21 mouse cellular contexts compared by ENCODE assay signal in the genomic region with DNA sequence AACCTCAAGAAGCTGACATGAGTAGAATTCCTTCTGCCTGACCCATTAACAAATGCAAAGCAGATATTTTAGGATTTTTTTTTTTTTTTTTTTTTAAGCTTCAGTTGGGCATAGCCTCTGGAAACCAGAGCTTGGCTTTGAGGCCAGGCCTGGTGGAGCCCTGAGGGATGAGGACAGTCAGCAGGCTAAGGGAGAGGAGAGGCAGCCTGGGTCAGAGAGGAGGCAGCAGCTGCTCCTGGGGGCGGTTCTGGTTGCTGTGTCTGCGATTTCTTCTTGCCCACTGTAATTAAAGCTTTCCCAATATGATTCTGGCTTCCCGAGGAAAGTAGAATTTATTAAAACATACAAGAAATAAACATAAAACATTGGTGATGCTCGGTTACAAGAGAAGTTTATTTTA. TPM values are rescaled to one million over a fixed set of nuclear protein-coding genes. Genes with fewer than 3 reads are reported as not detected.
"Had no signal": no experiment of that assay in that cellular context is flagged by ENCODE, and none has a peak within 500 bp of the region (broad histone marks: within the 10 kb centered on the region; RNA-seq: fewer than 3 reads in every experiment).

No protein-coding gene starts in this region.

- DNase-seq: kidney, adult 8-10 months; kidney, postnatal 14 days; layer of hippocampus, postnatal 36 days; right cerebral cortex, adult 18-20 months; right cerebral cortex, postnatal 14 days; right cerebral cortex, postnatal 4 days had no signal

- H3K4me1 ChIP-seq: neural tube, embryonic 12.5 days had no signal

- H3K4me2 ChIP-seq: kidney, embryonic 15.5 days; limb, embryonic 13.5 days; liver, embryonic 12.5 days; liver, embryonic 15.5 days; midbrain, embryonic 11.5 days; neural tube, embryonic 12.5 days; neural tube, embryonic 15.5 days had no signal

- H3K27me3 ChIP-seq: kidney, embryonic 15.5 days; limb, embryonic 13.5 days; liver, embryonic 12.5 days; liver, embryonic 15.5 days; neural tube, embryonic 12.5 days; neural tube, embryonic 15.5 days had no signal

- H3K27ac ChIP-seq: kidney, embryonic 15.5 days; limb, embryonic 10.5 days; limb, embryonic 13.5 days; liver, embryonic 12.5 days; liver, embryonic 15.5 days; neural tube, embryonic 12.5 days; neural tube, embryonic 15.5 days; stomach, postnatal 0 days had no signal

- ATAC-seq: intestine, postnatal 0 days; liver, embryonic 12.5 days had no signal

- H3K9me3 ChIP-seq: kidney, embryonic 15.5 days; limb, embryonic 10.5 days; limb, embryonic 13.5 days; liver, embryonic 12.5 days; liver, embryonic 15.5 days; neural tube, embryonic 12.5 days; neural tube, embryonic 15.5 days had no signal

- H3K9ac ChIP-seq: kidney, embryonic 15.5 days; limb, embryonic 13.5 days; liver, embryonic 12.5 days; liver, embryonic 15.5 days; neural tube, embryonic 12.5 days; neural tube, embryonic 15.5 days had no signal

- H3K4me3 ChIP-seq: kidney, embryonic 15.5 days; limb, embryonic 10.5 days; limb, embryonic 13.5 days; liver, embryonic 12.5 days; liver, embryonic 15.5 days; neural tube, embryonic 12.5 days; neural tube, embryonic 15.5 days had no signal

RNA-seq across cellular contexts. Expression of a gene that starts 12.0 kb away (rescaled TPM):
- polyA plus RNA-seq: intestine, postnatal 0 days; kidney, embryonic 15.5 days; liver, embryonic 12.5 days; liver, embryonic 15.5 days; midbrain, embryonic 11.5 days; midbrain, embryonic 14.5 days; midbrain, postnatal 0 days; neural tube, embryonic 12.5 days; stomach, postnatal 0 days had no signal

RNA-seq across cellular contexts. Expression of a gene that starts 31.5 kb away (rescaled TPM):
- polyA plus RNA-seq: intestine, postnatal 0 days; kidney, embryonic 15.5 days; limb, embryonic 10.5 days; limb, embryonic 13.5 days; liver, embryonic 12.5 days; liver, embryonic 15.5 days; lung, embryonic 16.5 days; midbrain, embryonic 11.5 days; midbrain, embryonic 14.5 days; midbrain, postnatal 0 days; neural tube, embryonic 12.5 days; neural tube, embryonic 15.5 days; stomach, embryonic 14.5 days; stomach, postnatal 0 days; thymus, adult 2 months had no signal
